In the genomic region with DNA sequence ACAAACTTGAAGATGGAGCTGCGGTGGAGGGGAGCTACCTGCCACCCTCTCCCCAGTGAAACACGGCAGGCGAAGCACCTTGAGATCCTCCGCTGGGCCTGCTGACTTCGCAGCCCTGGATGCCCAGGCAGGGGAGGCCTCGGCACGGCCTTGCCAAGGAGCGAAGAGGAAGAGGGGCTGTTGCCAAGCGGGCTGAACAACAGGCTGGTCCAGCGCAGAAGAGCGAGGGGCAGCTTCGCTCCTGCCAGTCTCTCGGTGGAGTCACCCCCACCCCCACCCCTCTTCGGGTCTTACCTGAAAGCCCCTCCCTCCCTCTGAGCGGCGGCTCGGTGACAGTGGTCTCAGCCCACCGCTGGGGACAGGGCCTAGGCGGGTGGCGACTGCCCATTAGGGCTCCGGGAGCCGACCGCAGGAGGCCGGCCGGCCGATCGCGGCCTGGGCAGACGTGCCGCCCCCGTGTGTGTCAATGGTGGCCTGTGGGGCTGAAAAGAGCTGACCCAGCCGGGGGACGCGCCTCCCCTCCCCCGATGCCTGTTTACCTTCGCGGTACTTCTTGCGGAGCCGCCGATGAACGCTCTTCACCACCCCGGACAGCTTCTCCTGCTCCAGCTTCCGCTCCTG, we compare ENCODE assay signal across 7 mouse cellular contexts. TPM values are rescaled to one million over a fixed set of nuclear protein-coding genes. Genes with fewer than 3 reads are reported as not detected.
A peak's percentile ranks its signal among the peaks of the same experiment; 100 is the strongest.
DNase-seq lines count a peak whose midpoint lies in the region; ATAC-seq and TF ChIP-seq lines count a peak whose summit lies in the region.

No protein-coding gene starts in this region.

- peak; percentile 70 for DNase-seq in NIH3T3 (ENCODE audit: low read depth)
- DNase-seq in c-Kit-negative CD71-positive TER-119-positive erythroid progenitor cells, embryonic 14.5 days (ENCODE audit: low read depth, low spot score) = peak; percentile 8
- no peak for DNase-seq in forebrain, embryonic 10.5 days (ENCODE audit: extremely low spot score, low spot score)
- peak; percentile 40 for DNase-seq in heart, postnatal 0 days (ENCODE audit: low spot score)
- peak; percentile 57 to 68 for DNase-seq in layer of hippocampus, postnatal 10 days (ENCODE audit: low spot score in 2 of 2)
- DNase-seq in lung, postnatal 36 days = peak; percentile 44
- DNase-seq in right cerebral cortex, postnatal 14 days = peak; percentile 53

- 0 out of 2 replicates have a peak, but pooled peaks cover 3% of the 10 kb centered on the region for H3K36me3 ChIP-seq in forebrain, embryonic 10.5 days (replicated peaks)
- H3K36me3 ChIP-seq in heart, postnatal 0 days (replicated peaks; ENCODE audit: control insufficient read depth, insufficient read depth, low read length) = no peaks in the 10 kb centered on the region

- H3K4me1 ChIP-seq in forebrain, embryonic 10.5 days = peaks cover 27% of the 10 kb centered on the region
- H3K4me1 ChIP-seq in heart, postnatal 0 days (ENCODE audit: control insufficient read depth, insufficient read depth) = peaks cover 9% of the 10 kb centered on the region; the same call in 1 of the 2 replicates

- no peak for TF ChIP-seq EP300 in heart, postnatal 0 days (IDR thresholded peaks at IDR 0.05; ENCODE audit: low read depth)

- no peaks in the 10 kb centered on the region for H3K27me3 ChIP-seq in forebrain, embryonic 10.5 days (ENCODE audit: poor library complexity, severe bottlenecking)
- H3K27me3 ChIP-seq in heart, postnatal 0 days (ENCODE audit: control insufficient read depth, insufficient read depth, low read length) = no peaks in the 10 kb centered on the region

- no peak for TF ChIP-seq CTCF in heart, postnatal 0 days (IDR thresholded peaks at IDR 0.05; ENCODE audit: low read depth)

- H3K4me3 ChIP-seq in forebrain, embryonic 10.5 days = peak overlapping the region; percentile 89
- H3K4me3 ChIP-seq in heart, postnatal 0 days (ENCODE audit: low read depth, low read length) = peak overlapping the region; percentile 86

- H3K9me3 ChIP-seq in forebrain, embryonic 10.5 days = no peaks in the 10 kb centered on the region
- no peaks in the 10 kb centered on the region for H3K9me3 ChIP-seq in heart, postnatal 0 days (replicated peaks; ENCODE audit: control insufficient read depth, low read length)

- peak; percentile 68 for ATAC-seq in heart, postnatal 0 days (ENCODE audit: insufficient read depth, low read depth)

- peak overlapping the region; percentile 95 for H3K27ac ChIP-seq in forebrain, embryonic 10.5 days
- peak overlapping the region; percentile 91 for H3K27ac ChIP-seq in heart, postnatal 0 days (ENCODE audit: low read depth)

- H3K4me2 ChIP-seq in heart, postnatal 0 days (ENCODE audit: low read depth, low read length) = peak overlapping the region; percentile 79

- under 1% methylated on average over 43 of the region's 43 CpGs for WGBS in forebrain, embryonic 10.5 days
- WGBS in heart, postnatal 0 days = under 1% methylated on average over 42 of the region's 43 CpGs

- peak overlapping the region; percentile 85 for H3K9ac ChIP-seq in heart, postnatal 0 days (replicated peaks; ENCODE audit: low read depth, low read length)

RNA-seq across cellular contexts. Expression of a gene that starts 0.5 kb away (rescaled TPM):
- 18.5 and 19.0 TPM in 2 replicates for polyA plus RNA-seq in forebrain, embryonic 10.5 days (2016; fragmentation: Nextera tagmentation; extraction: Ambion mirVana)
- 13.1 and 16.4 TPM in 2 replicates for total RNA-seq in heart, postnatal 0 days (2014; rRNA removed; ENCODE audit: low replicate concordance)
- polyA plus RNA-seq in heart, postnatal 0 days (2015; fragmentation: Nextera tagmentation; extraction: Ambion mirVana) = 8.7 and 9.7 TPM in 2 replicates
- total RNA-seq in layer of hippocampus, postnatal 10 days (2021) = 10 to 100 TPM; 22.0 to 22.8 TPM
